Mouse (Mus musculus) embryonic stem cell, embryonic (primary cell): ENCODE data around the gene Dmkn.
"Not testable (repeated sequence)": the region's sequence is repeated elsewhere in the genome, so short reads cannot be mapped to it uniquely, and the experiment has no call there.

Experiments
- CTCF ChIA-PET, 4 experiments: fragments of 300-600 bp in 2 of 4; fragments of 350-600 bp in 2 of 4; sonication (Branson Sonifier 250); formaldehyde crosslinking; loops; one replicate each; lab custom pipeline; 2022; ENCODE audit warnings: inconsistent platforms in 2 of 4; lab: Charles Lee
- POLR2A ChIA-PET, 4 experiments: fragments of 300-600 bp in 2 of 4; fragments of 350-600 bp in 2 of 4; sonication (Branson Sonifier 250); formaldehyde crosslinking; loops; one replicate each; lab custom pipeline; 2022; ENCODE audit warnings: antibody characterized with exemption in 4 of 4, inconsistent platforms in 1 of 4; lab: Charles Lee

Dmkn gene

GRCm38 (mm10) chr7:30763456-30763855 lies at the start of gene Dmkn:
Gene Dmkn (plus strand): TSS chr7:30763756.
- CTCF ChIA-PET, result interaction anchor here in 3 of 4 experiments (0.6 to 1.0 kb wide), 4 partner anchors 7 to 223 kb away, joined by 3 read pairs; partner anchors contain the start of gene Fam187b (in 1 of the 3)
- POLR2A ChIA-PET, result interaction anchor here in 1 of 4 experiments (0.6 kb wide), 1 partner anchor 227 kb away, joined by 4 read pairs; no protein-coding TSS in a partner anchor

- ChIA-PET CTCF (interaction anchor here (0.6 to 1.5 kb wide), 20 partner anchors 8 to 381 kb away, joined by 3 to 8 read pairs (median 4); partner anchors contain the start of genes Haus5 (in 1 of the 4) and Tmem147 (in 1 of the 4)), POLR2A (interaction anchor here in 3 of 4 experiments (0.5 to 3.5 kb wide), 29 partner anchors 10 to 437 kb away, joined by 3 to 18 read pairs (median 3); partner anchors contain the start of genes Cox6b1 (in 2 of the 3), Tmem147 (in 2 of the 3), Aplp1 (in 1 of the 3) and Haus5 (in 1 of the 3))
Measured at GRCm38 (mm10) chr7:30717006-30717715, 46.4 kb upstream of the Dmkn start.

- POLR2A ChIA-PET, result interaction anchor here (0.5 to 3.5 kb wide), 31 partner anchors 9 to 437 kb away, joined by 3 to 18 read pairs (median 3); partner anchors contain the start of genes Cox6b1 (in 2 of the 4), Tmem147 (in 2 of the 4), Aplp1 (in 1 of the 4) and Haus5 (in 1 of the 4)
- CTCF ChIA-PET, result interaction anchor here (0.6 to 1.5 kb wide), 23 partner anchors 9 to 380 kb away, joined by 3 to 8 read pairs (median 3); partner anchors contain the start of genes Tmem147 (in 2 of the 4) and Haus5 (in 1 of the 4)
Measured at GRCm38 (mm10) chr7:30717716-30718046, 45.9 kb upstream of the Dmkn start.

GRCm38 (mm10) chr7:30719669-30720068 lies 43.9 kb upstream of the Dmkn start:
- ChIA-PET POLR2A (interaction anchor here in 3 of 4 experiments (0.6 to 3.5 kb wide), 7 partner anchors 10 to 1000 kb away, joined by 3 to 18 read pairs (median 3); partner anchors contain the start of gene Tmem147 (in 3 of the 3)), CTCF (interaction anchor here in 2 of 4 experiments (0.6 to 0.7 kb wide), 2 partner anchors 168 to 1197 kb away, joined by 3 to 5 read pairs; partner anchors contain the start of genes Hspb6 (in 1 of the 2) and Proser3 (in 1 of the 2))

- POLR2A ChIA-PET, result interaction anchor here in 1 of 4 experiments (0.5 kb wide), 1 partner anchor 621 kb away, joined by 3 read pairs; no protein-coding TSS in a partner anchor
- CTCF ChIA-PET, result no interaction called here
Measured at GRCm38 (mm10) chr7:30721286-30721685, 42.3 kb upstream of the Dmkn start.

DNA sequence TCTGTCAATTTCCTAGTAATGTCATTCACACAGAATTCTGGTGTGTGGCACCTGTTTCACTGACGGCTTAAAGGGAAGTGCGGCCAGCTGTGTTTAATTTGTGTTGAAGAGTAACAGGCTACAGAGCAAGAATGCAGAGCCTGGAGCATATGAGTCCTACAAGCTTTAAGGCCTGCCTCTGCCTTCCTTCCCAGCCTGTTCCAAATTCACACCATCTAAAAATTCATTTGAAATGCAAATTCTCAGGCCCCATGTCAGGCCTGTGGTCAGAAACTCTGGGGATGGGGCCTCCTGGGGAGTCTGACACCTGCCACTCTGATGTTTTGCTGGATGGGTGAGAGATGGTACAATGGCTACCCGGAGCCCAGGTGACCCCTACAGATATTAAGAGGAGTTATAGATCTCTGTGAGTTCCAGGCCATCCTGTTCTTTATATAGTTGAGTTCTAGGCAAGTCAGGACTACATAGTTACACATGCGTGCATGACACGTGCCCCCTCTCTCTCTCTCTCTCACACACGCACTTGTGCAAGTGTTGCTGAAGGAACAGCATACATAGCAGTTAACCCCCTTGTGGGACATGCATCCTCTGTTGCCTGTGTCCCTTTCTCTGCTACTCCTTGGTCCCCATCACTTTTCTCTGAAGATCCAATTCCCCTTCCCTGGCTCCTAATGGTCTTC lies 40.1 kb upstream of the Dmkn start:
- ChIA-PET CTCF (no interaction called here), POLR2A (interaction anchor here in 2 of 4 experiments (0.5 to 0.6 kb wide), 2 partner anchors 35 to 63 kb away, joined by 3 to 4 read pairs; no protein-coding TSS in a partner anchor)

DNA sequence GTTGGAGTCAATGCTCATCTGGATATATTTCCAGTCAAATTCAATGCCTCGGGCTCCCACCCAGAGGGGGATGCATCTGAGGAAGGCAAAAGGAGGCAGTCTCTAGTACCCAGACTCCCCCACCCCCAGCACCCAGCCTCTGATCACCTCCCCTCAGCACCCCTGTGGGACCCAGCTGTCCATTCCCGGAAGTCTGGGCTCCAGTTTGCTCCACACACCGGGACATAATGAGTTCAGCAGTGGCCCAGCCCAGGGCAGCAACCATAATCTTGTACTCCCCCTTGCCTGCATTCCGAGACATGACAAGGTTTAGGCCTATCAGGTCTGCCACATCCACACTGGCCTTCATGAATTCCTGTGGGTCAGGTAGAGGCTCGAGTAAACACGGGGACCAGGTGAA lies 35.3 kb upstream of the Dmkn start:
- CTCF ChIA-PET, result interaction anchor here in 1 of 4 experiments (0.6 kb wide), 1 partner anchor 10 kb away, joined by 6 read pairs; no protein-coding TSS in a partner anchor
- POLR2A ChIA-PET, result interaction anchor here in 1 of 4 experiments (0.8 to 1.1 kb wide), 2 partner anchors 11 to 17 kb away, joined by 3 to 4 read pairs; no protein-coding TSS in a partner anchor

- CTCF ChIA-PET, result interaction anchor here (0.6 to 1.7 kb wide), 15 partner anchors 11 to 386 kb away, joined by 3 to 6 read pairs (median 3); partner anchors contain the start of gene Upk1a (in 1 of the 4)
- POLR2A ChIA-PET, result interaction anchor here in 3 of 4 experiments (0.9 to 3.4 kb wide), 10 partner anchors 9 to 355 kb away, joined by 3 to 18 read pairs (median 4); partner anchors contain the start of genes 2200002J24Rik (in 1 of the 3), Atp4a (in 1 of the 3) and Haus5 (in 1 of the 3)
Measured at GRCm38 (mm10) chr7:30728739-30729395, 34.7 kb upstream of the Dmkn start.

DNA sequence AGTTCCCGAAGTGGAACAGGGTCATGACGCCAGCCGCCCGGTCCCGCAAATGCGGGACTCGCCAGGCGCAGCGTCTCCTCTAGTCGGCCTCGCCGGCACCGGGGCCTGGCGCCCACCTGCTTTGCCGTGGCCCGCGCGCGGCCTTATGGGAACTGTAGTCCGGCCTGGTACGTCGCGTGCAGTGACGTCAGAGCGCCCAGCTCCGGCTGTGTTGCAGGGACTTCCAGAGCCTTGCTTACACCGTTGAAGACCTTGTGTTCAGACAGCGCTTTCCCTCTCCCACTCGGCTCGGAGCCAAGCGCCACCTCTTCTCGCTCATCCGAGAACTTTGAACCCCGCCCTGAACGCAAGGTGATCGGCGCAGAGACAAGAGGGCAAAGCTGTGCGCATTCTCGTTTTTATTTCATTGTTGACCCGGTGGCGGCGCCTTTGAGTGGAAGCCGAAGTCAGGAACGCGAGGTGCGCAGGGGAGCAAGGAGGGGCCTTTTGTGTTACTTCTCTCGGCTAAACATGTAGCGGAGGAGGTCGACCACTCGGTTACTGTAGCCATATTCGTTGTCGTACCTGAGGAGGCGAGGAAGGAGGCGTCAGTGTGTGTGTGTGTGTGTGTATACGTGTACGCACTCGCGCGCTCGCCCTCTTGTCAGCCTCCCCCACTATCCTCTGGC lies 34.0 kb upstream of the Dmkn start, which contains the start of gene Tmem147:
Gene Tmem147 (minus strand): TSS at position 145 of the 668 bp plus-strand sequence.
- ChIA-PET POLR2A (interaction anchor here (0.7 to 3.4 kb wide), 15 partner anchors 9 to 449 kb away, joined by 3 to 18 read pairs (median 4); partner anchors contain the start of genes 2200002J24Rik (in 1 of the 4), Atp4a (in 1 of the 4), Haus5 (in 1 of the 4) and Wdr62 (in 1 of the 4)), CTCF (interaction anchor here (0.6 to 1.7 kb wide), 17 partner anchors 12 to 387 kb away, joined by 3 to 6 read pairs (median 3); partner anchors contain the start of gene Upk1a (in 1 of the 4))

- ChIA-PET CTCF (interaction anchor here in 3 of 4 experiments (0.5 to 1.7 kb wide), 14 partner anchors 12 to 398 kb away, joined by 3 to 6 read pairs (median 3); no protein-coding TSS in a partner anchor), POLR2A (interaction anchor here (0.6 to 3.4 kb wide), 20 partner anchors 10 to 449 kb away, joined by 3 to 18 read pairs (median 3); partner anchors contain the start of genes 2200002J24Rik (in 1 of the 4), Atp4a (in 1 of the 4), Haus5 (in 1 of the 4) and Wdr62 (in 1 of the 4))
Measured at GRCm38 (mm10) chr7:30730064-30730722, 33.4 kb upstream of the Dmkn start.

GRCm38 (mm10) chr7:30736211-30736610 lies 27.3 kb upstream of the Dmkn start:
- CTCF ChIA-PET, result interaction anchor here in 1 of 4 experiments (0.6 to 0.7 kb wide), 2 partner anchors 19 to 1221 kb away, joined by 3 to 4 read pairs; no protein-coding TSS in a partner anchor
- POLR2A ChIA-PET, result interaction anchor here in 2 of 4 experiments (0.6 to 1.5 kb wide), 2 partner anchors 22 to 34 kb away, joined by 4 read pairs; no protein-coding TSS in a partner anchor

GRCm38 (mm10) chr7:30742570-30742969 lies 21.0 kb upstream of the Dmkn start:
- POLR2A ChIA-PET, CTCF ChIA-PET: not testable (repeated sequence)

DNA sequence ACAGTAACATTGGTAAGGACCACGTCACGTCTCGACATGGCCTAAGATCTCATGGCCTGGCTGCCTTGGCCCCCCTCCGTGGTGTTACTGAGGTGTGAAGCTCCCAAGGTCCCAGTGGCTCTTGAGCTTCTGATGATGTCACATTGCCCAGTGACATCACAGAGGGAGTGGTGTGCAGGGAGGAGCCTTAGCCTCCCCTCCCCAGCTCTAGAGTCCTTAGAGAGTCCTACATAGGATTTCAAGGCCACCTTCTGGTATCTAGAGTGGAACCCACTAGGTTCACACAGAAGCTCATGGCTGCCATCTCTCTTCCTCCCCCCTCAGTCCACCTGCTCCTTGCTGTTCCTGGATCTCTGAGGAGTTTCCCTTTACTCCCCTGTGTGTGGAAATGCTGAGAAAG lies 19.9 kb upstream of the Dmkn start, which contains the start of gene Gapdhs:
Gene Gapdhs (minus strand): TSS at position 65 of the 400 bp plus-strand sequence.
- CTCF ChIA-PET, result interaction anchor here (0.9 to 1.6 kb wide), 4 partner anchors 14 to 129 kb away, joined by 3 to 6 read pairs (median 3); no protein-coding TSS in a partner anchor

DNA sequence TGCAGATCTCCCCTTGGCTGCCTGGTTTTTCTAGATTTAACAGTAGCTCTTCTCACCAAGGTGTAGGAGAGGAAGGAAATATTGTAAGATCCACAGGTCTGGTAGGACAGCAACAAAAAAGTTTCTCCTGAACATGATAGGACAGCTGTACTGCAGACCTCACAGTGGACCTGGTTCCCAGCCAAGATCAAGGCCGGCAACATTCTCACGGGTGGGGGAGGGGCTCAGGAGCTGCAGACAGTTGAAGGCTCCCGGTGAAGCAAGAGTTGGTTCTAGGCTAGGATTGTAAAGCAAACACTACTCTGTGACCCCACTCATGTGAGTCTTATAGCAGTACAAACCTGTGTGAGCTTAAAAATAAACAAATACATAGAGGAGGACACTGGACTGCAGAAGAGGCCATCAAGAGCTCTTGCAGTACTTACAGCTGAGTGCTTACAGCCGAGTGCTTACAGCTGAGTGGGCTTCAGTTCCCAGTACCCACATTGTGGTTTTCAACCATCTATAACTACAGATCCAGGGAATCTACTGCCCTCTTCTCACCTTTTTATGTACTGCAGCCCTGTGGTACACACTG lies 19.4 kb upstream of the Dmkn start:
- CTCF ChIA-PET, result interaction anchor here (0.6 to 1.6 kb wide), 5 partner anchors 13 to 129 kb away, joined by 3 to 6 read pairs (median 3); no protein-coding TSS in a partner anchor
- POLR2A ChIA-PET, result interaction anchor here in 2 of 4 experiments (0.6 to 1.4 kb wide), 6 partner anchors 10 to 123 kb away, joined by 3 to 5 read pairs (median 3); partner anchors contain the start of gene Ffar1 (in 1 of the 2)

More for the DNA sequence above, 19.9 kb upstream of the Dmkn start, which contains the start of gene Gapdhs:
- POLR2A ChIA-PET, result interaction anchor here in 1 of 4 experiments (1.0 to 1.2 kb wide), 3 partner anchors 12 to 118 kb away, joined by 3 read pairs; partner anchors contain the start of gene Ffar1
